Mouse (Mus musculus) embryonic fibroblast, embryonic 13.5 days (primary cell): ENCODE data around the gene Tmem262.

Source experiments
- CTCF ChIP-seq: IDR thresholded peaks from 2 replicates; pipeline ENCODE4 v1.5.1; 2011; ENCODE audit warnings: mild to moderate bottlenecking, control low read depth, low read length, moderate library complexity, borderline replicate concordance; ENCODE audit not compliant: insufficient read depth
- POLR2A ChIP-seq: IDR thresholded peaks from 2 replicates; pipeline ENCODE4 v1.6.1; 2011; ENCODE audit warnings: low read depth, mild to moderate bottlenecking, control low read depth, low read length, moderate library complexity

DNA sequence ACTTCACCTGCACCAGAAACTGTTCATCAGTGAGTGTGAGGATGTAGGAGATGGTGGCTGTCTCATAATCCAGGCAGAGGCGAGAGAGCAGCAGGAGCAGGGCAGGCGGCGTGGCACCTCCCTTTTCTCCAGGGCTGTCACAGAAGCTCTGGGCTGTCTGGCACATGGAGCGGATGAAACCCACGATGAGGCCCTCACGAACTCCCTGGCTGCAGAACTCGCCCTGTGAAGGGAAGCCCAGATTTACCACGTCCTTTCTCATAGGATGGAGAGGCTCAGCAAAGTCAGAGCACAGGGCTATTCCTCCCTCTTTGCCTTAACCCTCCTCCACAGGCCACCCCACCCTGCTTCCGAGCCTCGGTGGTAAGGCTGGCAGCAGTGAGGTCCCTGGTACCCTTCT lies 10.0 kb upstream of the Tmem262 start:
- no peak for TF ChIP-seq CTCF
- TF ChIP-seq POLR2A: no peak
